Mouse (Mus musculus): ENCODE measurements around the gene Fmc1. TPM values are rescaled to one million over a fixed set of nuclear protein-coding genes. Genes with fewer than 3 reads are reported as not detected.
"Not testable (repeated sequence)": the region's sequence is repeated elsewhere in the genome, so short reads cannot be mapped to it uniquely, and the experiment has no call there.

Gene Fmc1
- polyA plus RNA-seq, 1 experiment from 2014 or later: 96.2 TPM

GRCm38 (mm10) chr6:38544141-38544540 lies 10.8 kb downstream of the Fmc1 start:
- peaks cover 13% of the 10 kb centered on the region for H3K36me3 ChIP-seq
- H3K27me3 ChIP-seq (ENCODE audit: low read depth, poor library complexity, severe bottlenecking); DNase-seq (ENCODE audit: low spot score); H3K27ac ChIP-seq; H3K9me3 ChIP-seq (replicated peaks); H3K4me1 ChIP-seq; H3K4me3 ChIP-seq: not testable (repeated sequence)
- WGBS: 91% methylated on average over 4 of the region's 5 CpGs

- not testable (repeated sequence) for H3K36me3 ChIP-seq; H3K9me3 ChIP-seq (replicated peaks); H3K27ac ChIP-seq; H3K27me3 ChIP-seq (ENCODE audit: low read depth, poor library complexity, severe bottlenecking); H3K4me3 ChIP-seq; DNase-seq (ENCODE audit: low spot score); H3K4me1 ChIP-seq
- 89% methylated on average over 2 of the region's 2 CpGs for WGBS
These were observed 13.7 kb downstream of the Fmc1 start for GRCm38 (mm10) chr6:38547005-38547404.

GRCm38 (mm10) chr6:38547707-38548106 lies 14.4 kb downstream of the Fmc1 start:
- no peak for DNase-seq (ENCODE audit: low spot score)
- Histone ChIP-seq H3K36me3 (no peaks in the 10 kb centered on the region), H3K9me3 (replicated peaks) (no peaks in the 10 kb centered on the region), H3K27ac (no peak overlapping the region), H3K27me3 (ENCODE audit: low read depth, poor library complexity, severe bottlenecking) (no peaks in the 10 kb centered on the region), H3K4me1 (no peaks in the 10 kb centered on the region; the same call in 1 of the 2 replicates), H3K4me3 (no peak overlapping the region)
- WGBS: 83% methylated on average over 1 of the region's 1 CpGs

GRCm38 (mm10) chr6:38548595-38548994 lies 15.3 kb downstream of the Fmc1 start:
- H3K9me3 ChIP-seq (replicated peaks); H3K4me1 ChIP-seq; H3K36me3 ChIP-seq; H3K27ac ChIP-seq; H3K27me3 ChIP-seq (ENCODE audit: low read depth, poor library complexity, severe bottlenecking); DNase-seq (ENCODE audit: low spot score); H3K4me3 ChIP-seq: not testable (repeated sequence)
- whole genome bisulfite sequencing: 90% methylated on average over 7 of the region's 7 CpGs

GRCm38 (mm10) chr6:38549840-38550239 lies 16.5 kb downstream of the Fmc1 start:
- WGBS: 88% methylated on average over 6 of the region's 6 CpGs
- not testable (repeated sequence) for H3K36me3 ChIP-seq; H3K27me3 ChIP-seq (ENCODE audit: low read depth, poor library complexity, severe bottlenecking); H3K27ac ChIP-seq; DNase-seq (ENCODE audit: low spot score); H3K9me3 ChIP-seq (replicated peaks)
- peaks cover 11% of the 10 kb centered on the region for H3K4me1 ChIP-seq
- H3K4me3 ChIP-seq: peak overlapping the region; percentile 89

GRCm38 (mm10) chr6:38550250-38551061 lies 17.2 kb downstream of the Fmc1 start:
- WGBS: 11% methylated on average over 28 of the region's 28 CpGs
- DNase-seq (ENCODE audit: low spot score): no peak

GRCm38 (mm10) chr6:38551062-38551988 lies 18.0 kb downstream of the Fmc1 start, which contains the start of gene Luc7l2:
Gene Luc7l2 (plus strand): TSS chr6:38551334.
- peak within 1 kb of the TSS; percentile 99 for H3K27ac ChIP-seq
- peaks cover 11% of the 10 kb centered on the region for H3K4me1 ChIP-seq
- H3K4me3 ChIP-seq: peak within 1 kb of the TSS; percentile 89
- WGBS: under 1% methylated on average over 98 of the region's 98 CpGs
- peaks cover 16% of the 10 kb centered on the region for H3K36me3 ChIP-seq
- H3K9me3 ChIP-seq (replicated peaks): no peaks in the 10 kb centered on the region
- no peaks in the 10 kb centered on the region for H3K27me3 ChIP-seq (ENCODE audit: low read depth, poor library complexity, severe bottlenecking)
- DNase-seq (ENCODE audit: low spot score): peak; percentile 97

More at GRCm38 (mm10) chr6:38550250-38551061, 17.2 kb downstream of the Fmc1 start:
- H3K4me3 ChIP-seq: peak overlapping the region; percentile 89
- peak overlapping the region; percentile 99 for H3K27ac ChIP-seq
- H3K27me3 ChIP-seq (ENCODE audit: low read depth, poor library complexity, severe bottlenecking): no peaks in the 10 kb centered on the region
- peaks cover 7% of the 10 kb centered on the region for H3K36me3 ChIP-seq
- no peaks in the 10 kb centered on the region for H3K9me3 ChIP-seq (replicated peaks)
- peaks cover 11% of the 10 kb centered on the region for H3K4me1 ChIP-seq

- Histone ChIP-seq H3K27me3 (ENCODE audit: low read depth, poor library complexity, severe bottlenecking) (no peaks in the 10 kb centered on the region), H3K27ac (peak overlapping the region; percentile 99), H3K36me3 (peaks cover 20% of the 10 kb centered on the region), H3K9me3 (replicated peaks) (no peaks in the 10 kb centered on the region), H3K4me3 (peak overlapping the region; percentile 89), H3K4me1 (peaks cover 11% of the 10 kb centered on the region)
- under 1% methylated on average over 32 of the region's 32 CpGs for WGBS
- peak; percentile 98 for DNase-seq (ENCODE audit: low spot score)
These were observed 18.8 kb downstream of the Fmc1 start for GRCm38 (mm10) chr6:38551989-38552635.

GRCm38 (mm10) chr6:38552636-38553000 lies 19.3 kb downstream of the Fmc1 start:
- Histone ChIP-seq H3K27me3 (ENCODE audit: low read depth, poor library complexity, severe bottlenecking) (no peaks in the 10 kb centered on the region), H3K9me3 (replicated peaks) (no peaks in the 10 kb centered on the region), H3K27ac (peak overlapping the region; percentile 99), H3K36me3 (peaks cover 26% of the 10 kb centered on the region), H3K4me1 (peaks cover 11% of the 10 kb centered on the region), H3K4me3 (peak overlapping the region; percentile 89)
- 29% methylated on average over 5 of the region's 5 CpGs for WGBS
- no peak for DNase-seq (ENCODE audit: low spot score)

- no peak overlapping the region for H3K27ac ChIP-seq
- 91% methylated on average over 2 of the region's 2 CpGs for WGBS
- no peak for DNase-seq (ENCODE audit: low spot score)
- H3K27me3 ChIP-seq (ENCODE audit: low read depth, poor library complexity, severe bottlenecking): no peaks in the 10 kb centered on the region
- no peaks in the 10 kb centered on the region for H3K4me1 ChIP-seq
- no peak overlapping the region for H3K4me3 ChIP-seq
- no peaks in the 10 kb centered on the region for H3K9me3 ChIP-seq (replicated peaks)
- peaks cover 98% of the 10 kb centered on the region for H3K36me3 ChIP-seq
These were observed 42.8 kb downstream of the Fmc1 start for GRCm38 (mm10) chr6:38576096-38576495.

GRCm38 (mm10) chr6:38580112-38580857 lies 47.0 kb downstream of the Fmc1 start:
- Histone ChIP-seq H3K27ac (no peak overlapping the region), H3K4me3 (no peak overlapping the region), H3K9me3 (replicated peaks) (no peaks in the 10 kb centered on the region), H3K36me3 (peaks cover 89% of the 10 kb centered on the region), H3K27me3 (ENCODE audit: low read depth, poor library complexity, severe bottlenecking) (no peaks in the 10 kb centered on the region), H3K4me1 (no peaks in the 10 kb centered on the region)
- 100% methylated on average over 3 of the region's 3 CpGs for WGBS
- DNase-seq (ENCODE audit: low spot score): no peak

GRCm38 (mm10) chr6:38581711-38582110 lies 48.4 kb downstream of the Fmc1 start:
- Histone ChIP-seq H3K27ac (no peak overlapping the region), H3K4me1 (no peaks in the 10 kb centered on the region), H3K27me3 (ENCODE audit: low read depth, poor library complexity, severe bottlenecking) (no peaks in the 10 kb centered on the region), H3K36me3 (peaks cover 89% of the 10 kb centered on the region), H3K9me3 (replicated peaks) (no peaks in the 10 kb centered on the region), H3K4me3 (no peak overlapping the region)
- DNase-seq (ENCODE audit: low spot score): no peak
- 95% methylated on average over 3 of the region's 3 CpGs for WGBS
